Mouse (Mus musculus): ENCODE data around the gene Krt82.
"Not testable (repeated sequence)": the region's sequence is repeated elsewhere in the genome, so short reads cannot be mapped to it uniquely, and the experiment has no call there.

The Krt82 gene

GRCm38 (mm10) chr15:101517161-101517560, 33.3 kb downstream of the Krt82 start, which contains the start of gene Gm49425:
TSS of gene Gm49425 (minus strand) at chr15:101517261.
- not testable (repeated sequence) for DNase-seq (ENCODE audit: low spot score in 2 of 2)

DNA sequence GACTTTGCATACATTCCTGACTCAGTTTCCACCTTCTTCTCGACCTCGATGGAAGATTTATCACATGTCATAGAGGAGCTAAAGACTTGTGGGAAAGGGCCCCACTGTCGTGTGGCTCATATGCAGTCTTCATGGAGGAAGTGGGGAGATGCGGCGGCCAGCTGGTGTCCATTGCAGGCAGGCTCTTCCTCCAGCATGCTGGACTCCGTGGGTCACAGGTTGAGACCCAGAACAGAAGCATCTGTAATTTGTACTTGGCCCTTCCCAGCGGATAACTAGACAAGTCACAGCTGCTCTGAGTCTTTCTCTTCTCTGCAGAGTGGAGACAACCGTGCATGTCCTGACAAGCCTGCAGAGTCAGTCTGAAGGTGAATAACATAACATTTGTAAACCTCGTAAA, 42.2 kb downstream of the Krt82 start:
- DNase-seq (ENCODE audit: low spot score in 2 of 2): no peak

DNA sequence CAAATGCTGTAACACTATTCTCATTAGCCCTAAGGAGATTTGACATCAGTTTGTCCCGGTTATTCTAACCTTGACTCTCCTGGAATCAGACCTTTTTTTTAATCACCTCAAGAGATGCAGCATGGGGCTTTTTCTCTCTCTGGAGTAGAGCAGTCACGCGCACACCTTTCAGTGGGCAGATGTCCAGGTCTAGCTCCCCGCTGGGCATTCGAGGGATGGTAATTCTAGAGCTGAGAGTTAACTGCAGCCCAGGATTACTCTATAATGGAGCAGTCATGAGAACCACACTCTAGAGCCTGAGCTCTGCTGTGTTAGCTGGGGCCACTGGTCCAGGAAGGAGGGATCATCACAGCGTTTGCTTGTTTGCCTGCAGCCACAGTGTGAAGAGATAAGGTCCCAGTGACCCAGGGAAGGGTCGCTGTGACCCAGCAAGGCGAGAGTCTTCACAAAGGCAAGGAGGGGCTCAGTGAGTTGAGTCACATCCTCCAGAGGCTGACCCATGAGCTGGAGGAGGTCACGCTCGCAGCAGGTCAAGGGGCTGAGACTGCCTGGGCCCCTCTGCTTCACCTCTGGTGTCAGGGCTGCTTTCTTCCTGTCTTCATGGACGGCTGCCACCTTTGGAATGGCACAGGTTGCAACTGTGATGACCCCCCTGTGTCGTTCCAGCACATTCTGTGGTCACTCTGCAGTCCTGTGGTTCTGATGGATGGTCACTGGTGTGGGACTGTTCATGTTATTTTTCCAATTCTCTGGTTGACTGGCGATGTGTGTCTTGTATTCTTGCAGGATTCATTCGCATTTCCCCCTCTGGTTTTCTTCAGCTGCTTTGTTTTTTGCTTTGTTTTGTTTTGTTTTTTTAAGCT, 43.3 kb downstream of the Krt82 start:
- no peak for DNase-seq (ENCODE audit: low spot score in 2 of 2)

DNA sequence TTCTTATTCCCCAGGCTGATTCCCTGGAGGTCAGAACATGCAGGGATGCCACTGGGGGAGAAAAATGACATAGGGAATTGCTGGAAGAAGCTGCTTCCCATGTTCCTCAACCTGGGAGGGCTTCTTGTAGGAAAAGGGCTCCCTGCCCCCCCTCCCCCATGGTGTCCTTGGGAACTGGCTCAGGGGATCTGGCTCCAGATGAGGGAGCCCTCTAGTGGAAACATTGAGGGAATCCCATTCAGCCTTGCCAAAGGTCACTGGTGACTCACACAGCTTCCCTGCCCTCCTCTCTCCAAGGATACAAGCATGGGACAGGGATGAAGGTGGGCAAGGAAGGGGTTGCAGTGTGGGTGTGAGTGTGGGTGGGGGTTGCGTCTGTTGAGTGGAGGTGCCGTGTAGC, 53.3 kb downstream of the Krt82 start:
- DNase-seq (ENCODE audit: low spot score in 2 of 2): peak in 1 of 2 experiments; percentile 11

DNA sequence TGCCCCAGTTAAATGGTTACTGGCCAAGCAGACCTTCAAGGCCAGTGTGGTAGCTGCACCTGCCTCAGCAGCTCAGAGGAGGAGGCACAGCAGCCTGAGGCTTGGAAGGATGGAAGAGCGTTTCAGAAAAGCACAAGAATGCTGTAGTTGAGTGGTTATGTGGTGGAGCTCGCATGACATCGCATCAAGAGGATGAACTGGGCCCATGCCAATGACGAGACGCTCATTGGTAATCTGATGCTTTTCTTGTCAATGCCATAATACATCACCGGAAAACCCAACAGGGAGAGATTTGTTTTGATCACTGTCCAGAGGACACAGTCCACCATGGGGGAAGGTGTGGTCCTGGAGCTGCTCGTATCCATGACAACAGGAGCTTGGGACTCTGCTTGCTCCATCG, 55.2 kb downstream of the Krt82 start:
- DNase-seq (ENCODE audit: low spot score in 2 of 2): no peak

DNA sequence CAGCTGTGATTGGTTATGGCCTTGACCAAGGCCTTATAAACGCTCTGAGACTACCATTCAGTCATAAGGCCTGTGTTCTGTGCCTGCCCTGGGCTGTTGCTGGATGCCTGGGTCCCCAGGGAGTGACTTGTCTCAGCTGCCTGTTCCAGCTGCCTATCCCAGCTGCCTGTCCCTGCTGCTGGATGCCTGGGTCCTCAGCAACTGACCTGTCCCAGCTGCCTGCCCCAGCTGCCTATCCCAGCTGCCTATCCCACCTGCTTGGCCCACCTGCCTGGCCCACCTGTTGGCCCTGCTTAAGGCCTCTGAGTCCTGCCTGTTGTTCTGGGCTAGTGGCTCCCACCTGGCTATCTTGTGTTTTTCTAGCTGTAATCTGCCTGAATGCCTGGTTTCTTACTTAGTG, 56.3 kb downstream of the Krt82 start:
- no peak for DNase-seq (ENCODE audit: low spot score in 2 of 2)

GRCm38 (mm10) chr15:101493713-101494112, 56.8 kb downstream of the Krt82 start:
- no peak for DNase-seq (ENCODE audit: low spot score in 2 of 2)

DNA sequence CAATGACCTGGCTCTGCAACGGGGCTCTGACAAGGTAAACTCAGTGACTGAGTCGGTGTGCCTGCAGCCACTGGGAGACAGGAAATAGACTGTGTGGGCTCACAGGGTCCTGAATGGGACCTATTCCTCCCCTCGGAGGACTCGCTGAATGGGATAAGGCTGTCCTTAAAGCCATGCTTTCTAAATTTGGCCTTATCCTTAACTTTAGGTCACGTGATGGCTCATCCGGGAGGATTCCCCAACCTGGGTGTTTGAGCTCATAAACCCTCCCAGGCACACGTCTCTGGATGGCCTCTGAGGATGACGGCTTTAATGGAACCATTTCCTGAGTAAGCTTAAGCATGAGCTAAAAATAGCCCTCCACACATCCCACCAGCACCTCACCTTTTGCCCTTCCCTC, 57.7 kb downstream of the Krt82 start:
- DNase-seq (ENCODE audit: low spot score in 2 of 2): no peak

- no peak for DNase-seq (ENCODE audit: low spot score in 2 of 2)
These were observed 59.0 kb downstream of the Krt82 start, which contains the start of gene Krt83 for GRCm38 (mm10) chr15:101491431-101491830. TSS of gene Krt83 (minus strand) at chr15:101491512.
